In the genomic region with DNA sequence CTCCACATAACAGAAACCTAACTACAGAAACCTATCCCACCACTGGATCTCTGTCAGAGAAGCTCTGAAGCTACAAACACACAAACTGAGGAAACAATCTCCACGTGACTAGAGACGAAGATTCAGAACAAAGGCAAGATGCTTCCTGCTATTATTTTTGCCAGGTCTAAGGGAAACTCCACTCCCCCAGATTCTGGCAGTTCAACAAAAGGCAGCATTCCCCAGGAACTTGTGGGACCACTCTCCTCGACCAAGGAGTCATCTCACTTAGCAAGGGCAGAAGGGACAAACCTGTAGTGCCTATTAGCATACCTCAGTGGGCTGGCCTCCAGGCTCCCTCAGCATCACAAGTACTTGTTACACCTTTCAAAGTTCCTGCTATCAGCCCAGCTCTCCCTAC, we compare ENCODE assay signal across 22 mouse cellular contexts.
"Had no signal": no experiment of that assay in that cellular context is flagged by ENCODE, and none has a peak within 500 bp of the region (broad histone marks: within the 10 kb centered on the region; RNA-seq: fewer than 3 reads in every experiment).

No protein-coding gene starts in this region.

- H3K4me2 ChIP-seq: limb, embryonic 12.5 days; limb, embryonic 15.5 days; liver, embryonic 11.5 days; lung, embryonic 14.5 days; midbrain, embryonic 12.5 days; midbrain, embryonic 15.5 days; neural tube, embryonic 12.5 days; neural tube, embryonic 15.5 days had no signal

- ATAC-seq: midbrain, embryonic 15.5 days had no signal

- H3K9me3 ChIP-seq: limb, embryonic 12.5 days; limb, embryonic 15.5 days; midbrain, embryonic 12.5 days; midbrain, embryonic 15.5 days; neural tube, embryonic 12.5 days; neural tube, embryonic 15.5 days had no signal

- H3K4me3 ChIP-seq: left cerebral cortex, adult 2 months; limb, embryonic 12.5 days; limb, embryonic 15.5 days; midbrain, embryonic 12.5 days; midbrain, embryonic 15.5 days; neural tube, embryonic 12.5 days; neural tube, embryonic 15.5 days had no signal

- H3K27me3 ChIP-seq: limb, embryonic 12.5 days; limb, embryonic 15.5 days; midbrain, embryonic 12.5 days; midbrain, embryonic 15.5 days; neural tube, embryonic 12.5 days; neural tube, embryonic 15.5 days had no signal

- H3K27ac ChIP-seq: left cerebral cortex, adult 2 months; limb, embryonic 12.5 days; limb, embryonic 15.5 days; liver, embryonic 14.5 days; midbrain, embryonic 12.5 days; midbrain, embryonic 15.5 days; neural tube, embryonic 12.5 days; neural tube, embryonic 15.5 days; stomach, postnatal 0 days had no signal

- H3K9ac ChIP-seq: limb, embryonic 12.5 days; limb, embryonic 15.5 days; liver, embryonic 14.5 days; liver, postnatal 0 days; lung, embryonic 14.5 days; midbrain, embryonic 12.5 days; midbrain, embryonic 15.5 days; neural tube, embryonic 12.5 days; neural tube, embryonic 15.5 days had no signal

- H3K4me1 ChIP-seq: limb, embryonic 12.5 days; limb, embryonic 15.5 days; midbrain, embryonic 12.5 days; midbrain, embryonic 15.5 days; neural tube, embryonic 12.5 days; neural tube, embryonic 15.5 days had no signal

- DNase-seq: kidney, postnatal 14 days; kidney, postnatal 4 days; layer of hippocampus, postnatal 36 days; left cerebral cortex, postnatal 4 days; liver, postnatal 0 days; lung, embryonic 14.5 days; right cerebral cortex, adult 18-20 months; right cerebral cortex, postnatal 14 days; right cerebral cortex, postnatal 4 days; thymus, adult 2 months; thymus, postnatal 14 days; thymus, postnatal 4 days had no signal
